Mouse (Mus musculus): ENCODE measurements around the gene Exosc9. TPM values are rescaled to one million over a fixed set of nuclear protein-coding genes. Genes with fewer than 3 reads are reported as not detected.
A peak's percentile ranks its signal among the peaks of the same experiment; 100 is the strongest.
"Not testable (repeated sequence)": the region's sequence is repeated elsewhere in the genome, so short reads cannot be mapped to it uniquely, and the experiment has no call there.

Gene Exosc9
- polyA plus RNA-seq, 1 experiment from 2014 or later: 98.2 TPM

- Histone ChIP-seq H3K27ac (replicated peaks) (no peak overlapping the region), H3K36me3 (replicated peaks) (peaks cover 57% of the 10 kb centered on the region), H3K9me3 (no peaks in the 10 kb centered on the region), H3K4me1 (peaks cover 17% of the 10 kb centered on the region), H3K4me3 (peak overlapping the region; percentile 99), H3K27me3 (replicated peaks; ENCODE audit: low read depth, poor library complexity, severe bottlenecking) (no peaks in the 10 kb centered on the region)
- 91% methylated on average over 5 of the region's 5 CpGs for WGBS
- no peak for DNase-seq (ENCODE audit: low spot score)
These were observed 17.4 kb downstream of the Exosc9 start for GRCm38 (mm10) chr3:36569836-36570235.

DNA sequence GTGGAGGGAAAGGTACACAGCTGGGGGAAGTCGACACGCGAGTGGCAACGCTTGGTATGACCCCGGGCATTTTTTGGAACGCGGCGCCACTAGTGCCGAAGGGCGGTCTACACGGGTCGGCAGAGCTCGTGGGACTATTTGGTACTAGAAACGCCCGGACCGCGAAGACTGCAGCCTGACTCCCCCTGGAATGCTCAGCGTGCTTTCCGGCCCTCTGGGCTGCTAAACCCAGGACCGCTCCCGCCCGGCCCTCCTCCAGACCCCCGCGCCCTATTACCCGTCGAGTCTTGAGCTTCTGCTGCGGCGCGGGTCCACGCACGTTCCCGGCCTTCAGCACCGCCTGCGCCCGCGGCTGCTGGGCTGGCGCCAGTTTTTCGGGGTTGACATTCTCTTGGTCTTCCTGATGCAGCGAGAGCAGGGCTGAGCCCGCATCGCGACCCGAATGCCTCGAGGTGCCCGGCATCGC lies 19.0 kb downstream of the Exosc9 start:
- H3K27ac ChIP-seq (replicated peaks): peak overlapping the region; percentile 97

DNA sequence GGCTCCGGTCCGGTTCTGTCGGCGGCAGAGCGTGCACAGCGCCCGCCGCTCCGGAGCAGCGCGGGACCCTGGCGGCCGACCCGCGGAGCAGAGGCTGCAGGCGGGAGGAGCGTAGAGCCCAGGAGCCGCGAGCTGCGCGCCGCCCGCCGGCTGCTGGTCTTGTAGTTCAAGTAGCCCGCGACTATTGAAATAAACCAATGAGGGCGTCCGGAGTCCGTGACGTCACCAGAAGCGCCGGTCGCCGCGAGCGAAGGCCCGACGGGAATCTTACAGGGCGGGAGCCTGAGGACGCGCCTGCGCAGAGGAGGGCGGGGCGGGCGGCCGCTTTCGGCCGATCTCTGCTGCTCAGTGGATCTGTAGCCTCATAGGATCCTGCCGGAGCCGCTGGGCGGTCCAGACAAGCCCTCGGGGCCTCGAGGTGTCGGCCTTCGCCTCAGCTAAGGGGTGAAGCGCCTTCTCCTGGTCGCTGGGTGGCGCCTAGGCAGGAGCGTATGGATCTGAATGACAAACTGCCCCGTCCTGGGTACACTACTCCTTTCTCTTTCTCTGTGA lies 19.5 kb downstream of the Exosc9 start, which contains the start of gene Ccna2:
Gene Ccna2 (minus strand): TSS at position 324 of the 552 bp plus-strand sequence.
- Histone ChIP-seq H3K27ac (replicated peaks) (peak within 1 kb of the TSS; percentile 97), H3K4me1 (peaks cover 17% of the 10 kb centered on the region), H3K9me3 (no peaks in the 10 kb centered on the region), H3K27me3 (replicated peaks; ENCODE audit: low read depth, poor library complexity, severe bottlenecking) (no peaks in the 10 kb centered on the region), H3K4me3 (peak within 1 kb of the TSS; percentile 99), H3K36me3 (replicated peaks) (peaks cover 36% of the 10 kb centered on the region)
- peak; percentile 100 for DNase-seq (ENCODE audit: low spot score)
- under 1% methylated on average over 60 of the region's 60 CpGs for WGBS

More for the DNA sequence above, 19.0 kb downstream of the Exosc9 start:
- H3K9me3 ChIP-seq: no peaks in the 10 kb centered on the region
- H3K4me3 ChIP-seq: peak overlapping the region; percentile 99
- H3K27me3 ChIP-seq (replicated peaks; ENCODE audit: low read depth, poor library complexity, severe bottlenecking): no peaks in the 10 kb centered on the region
- no peak for DNase-seq (ENCODE audit: low spot score)
- WGBS: under 1% methylated on average over 46 of the region's 46 CpGs
- H3K36me3 ChIP-seq (replicated peaks): peaks cover 42% of the 10 kb centered on the region
- H3K4me1 ChIP-seq: peaks cover 17% of the 10 kb centered on the region

GRCm38 (mm10) chr3:36598811-36599210 lies 46.4 kb downstream of the Exosc9 start:
- 0 out of 2 replicates have a peak, but pooled peaks cover 3% of the 10 kb centered on the region for H3K36me3 ChIP-seq (replicated peaks)
- DNase-seq (ENCODE audit: low spot score): no peak
- H3K9me3 ChIP-seq: no peaks in the 10 kb centered on the region
- 88% methylated on average over 3 of the region's 3 CpGs for WGBS
- H3K4me1 ChIP-seq: no peaks in the 10 kb centered on the region
- H3K27ac ChIP-seq (replicated peaks): no peak overlapping the region
- H3K4me3 ChIP-seq: no peak overlapping the region
- H3K27me3 ChIP-seq (replicated peaks; ENCODE audit: low read depth, poor library complexity, severe bottlenecking): no peaks in the 10 kb centered on the region

DNA sequence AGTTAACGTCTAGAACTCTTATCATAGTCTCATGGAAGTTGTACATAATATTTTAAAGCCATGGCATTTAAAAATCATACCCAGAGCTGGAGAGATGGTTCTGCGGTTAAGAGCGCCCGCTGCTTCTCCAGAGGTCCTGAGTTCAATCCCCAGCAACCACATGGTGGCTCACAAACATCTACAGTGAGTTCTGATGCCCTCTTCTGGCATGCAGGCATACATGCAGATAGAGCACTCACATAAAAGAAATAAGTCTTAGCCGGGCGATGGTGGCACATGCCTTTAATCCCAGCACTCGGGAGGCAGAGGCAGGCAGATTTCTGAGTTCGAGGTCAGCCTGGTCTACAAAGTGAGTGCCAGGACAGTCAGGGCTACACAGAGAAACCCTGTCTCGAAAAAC lies 47.4 kb downstream of the Exosc9 start:
- H3K36me3 ChIP-seq (replicated peaks); H3K27me3 ChIP-seq (replicated peaks; ENCODE audit: low read depth, poor library complexity, severe bottlenecking); H3K9me3 ChIP-seq; H3K4me1 ChIP-seq; DNase-seq (ENCODE audit: low spot score); H3K27ac ChIP-seq (replicated peaks); H3K4me3 ChIP-seq: not testable (repeated sequence)
- 88% methylated on average over 9 of the region's 9 CpGs for WGBS

DNA sequence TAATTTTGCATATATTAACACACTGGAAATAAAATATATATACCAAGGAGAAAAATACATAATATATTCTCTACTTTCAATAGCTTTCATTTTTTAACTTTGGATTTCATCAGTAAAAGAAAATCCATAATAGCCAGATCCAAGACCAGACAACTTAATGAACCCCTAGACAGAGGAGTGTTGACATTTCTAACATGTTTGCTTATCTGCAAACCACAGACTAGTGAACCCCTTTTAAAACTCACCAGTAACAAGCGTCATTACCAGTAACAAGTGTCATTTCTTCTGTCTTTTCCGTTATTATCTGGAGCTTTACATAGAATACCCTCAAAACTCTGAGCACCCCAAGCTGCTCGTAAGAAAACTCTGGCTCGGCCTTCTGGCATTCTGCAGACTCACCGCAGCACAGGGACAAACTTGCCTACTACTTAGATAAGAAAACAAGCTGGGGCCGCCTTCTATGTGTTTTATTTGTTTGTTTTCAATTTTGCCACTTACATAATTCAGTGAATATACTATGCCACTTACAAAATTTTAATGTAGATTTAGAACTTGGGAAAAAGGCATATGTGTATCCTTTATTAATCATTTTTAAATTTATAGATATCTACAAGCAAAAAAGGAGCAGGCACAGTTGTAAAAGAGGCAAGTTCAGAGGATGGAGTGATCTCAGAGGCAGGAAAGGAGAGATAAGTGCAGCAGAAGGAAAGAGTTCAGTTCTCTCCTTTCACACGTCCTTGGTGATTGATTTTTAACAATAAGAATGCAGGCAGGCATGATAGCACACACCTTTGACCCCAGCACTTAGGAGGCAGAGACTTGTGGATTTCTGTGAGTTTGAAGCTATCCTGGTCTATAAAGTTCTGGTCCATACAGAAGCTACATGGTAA lies 53.7 kb downstream of the Exosc9 start:
- DNase-seq (ENCODE audit: low spot score): no peak
- Histone ChIP-seq H3K4me3 (no peak overlapping the region), H3K4me1 (no peaks in the 10 kb centered on the region), H3K36me3 (replicated peaks) (no peaks in the 10 kb centered on the region), H3K27ac (replicated peaks) (no peak overlapping the region), H3K27me3 (replicated peaks; ENCODE audit: low read depth, poor library complexity, severe bottlenecking) (no peaks in the 10 kb centered on the region), H3K9me3 (no peaks in the 10 kb centered on the region)
- 82% methylated on average over 7 of the region's 7 CpGs for WGBS

- WGBS: 4% methylated on average over 6 of the region's 6 CpGs
- Histone ChIP-seq H3K27ac (replicated peaks) (peak overlapping the region; percentile 87), H3K36me3 (replicated peaks) (no peaks in the 10 kb centered on the region), H3K9me3 (no peaks in the 10 kb centered on the region), H3K4me3 (peak overlapping the region; percentile 78), H3K27me3 (replicated peaks; ENCODE audit: low read depth, poor library complexity, severe bottlenecking) (no peaks in the 10 kb centered on the region; the same call in 1 of the 2 replicates), H3K4me1 (peaks cover 12% of the 10 kb centered on the region)
- DNase-seq (ENCODE audit: low spot score): no peak
These were observed 60.3 kb downstream of the Exosc9 start for GRCm38 (mm10) chr3:36612687-36613086.

DNA sequence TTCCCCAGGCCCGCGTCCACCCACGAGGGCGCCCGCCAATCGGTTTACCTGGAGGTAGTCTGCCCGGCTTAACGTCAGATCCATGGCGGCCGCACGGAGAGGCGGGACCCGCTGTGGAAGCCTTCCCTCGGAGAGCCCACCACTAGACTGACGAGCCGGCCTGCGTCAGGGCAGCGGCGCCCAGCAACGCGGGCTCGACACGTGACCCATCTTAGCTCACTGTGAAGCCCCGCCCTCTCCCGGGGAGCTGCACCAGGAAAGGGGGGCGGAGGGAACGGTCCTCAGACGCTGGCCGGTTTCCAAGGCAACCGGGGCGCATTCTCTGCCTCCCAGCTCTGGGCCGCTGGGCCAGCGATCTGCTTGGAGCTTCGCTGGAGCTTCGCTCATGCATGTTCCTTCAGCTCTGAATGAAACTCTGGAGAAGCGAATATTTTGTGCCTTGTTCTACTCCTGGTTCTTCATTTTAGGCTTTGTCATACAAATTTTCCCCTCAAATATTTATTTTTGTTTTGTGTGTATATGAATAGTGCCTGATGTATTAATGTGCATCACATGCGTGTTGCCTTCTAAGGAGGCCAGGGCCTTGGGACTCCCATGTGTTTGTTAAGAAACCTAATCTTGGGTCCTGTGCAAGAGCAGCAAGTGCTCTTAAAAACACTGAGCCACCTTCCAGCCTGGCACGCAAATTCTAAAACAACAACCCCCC lies 60.9 kb downstream of the Exosc9 start, which contains the start of gene Bbs7:
Gene Bbs7 (minus strand): TSS at position 276 of the 706 bp plus-strand sequence.
- peak within 1 kb of the TSS; percentile 87 for H3K27ac ChIP-seq (replicated peaks)
- WGBS: 5% methylated on average over 38 of the region's 38 CpGs
- H3K27me3 ChIP-seq (replicated peaks; ENCODE audit: low read depth, poor library complexity, severe bottlenecking): no peaks in the 10 kb centered on the region; the same call in 1 of the 2 replicates
- peak; percentile 98 for DNase-seq (ENCODE audit: low spot score)
- peaks cover 12% of the 10 kb centered on the region for H3K4me1 ChIP-seq
- H3K36me3 ChIP-seq (replicated peaks): no peaks in the 10 kb centered on the region
- peak within 1 kb of the TSS; percentile 78 for H3K4me3 ChIP-seq
- H3K9me3 ChIP-seq: no peaks in the 10 kb centered on the region

- Histone ChIP-seq H3K36me3 (replicated peaks) (no peaks in the 10 kb centered on the region), H3K27ac (replicated peaks) (no peak overlapping the region), H3K4me1 (peaks cover 12% of the 10 kb centered on the region), H3K27me3 (replicated peaks; ENCODE audit: low read depth, poor library complexity, severe bottlenecking) (no peaks in the 10 kb centered on the region; the same call in 1 of the 2 replicates), H3K4me3 (no peak overlapping the region), H3K9me3 (no peaks in the 10 kb centered on the region)
- WGBS: 67% methylated on average over 5 of the region's 5 CpGs
- no peak for DNase-seq (ENCODE audit: low spot score)
These were observed 61.5 kb downstream of the Exosc9 start for GRCm38 (mm10) chr3:36613908-36614255.

Other genes with a start within 250 kb of the Exosc9 start
- 104 and 116 TPM in 2 replicates for gene Anxa5, start 76.7 kb upstream of the Exosc9 start, polyA plus RNA-seq (2016; fragmentation: Nextera tagmentation; extraction: Ambion mirVana)
- gene 1810062G17Rik, start 76.7 kb upstream of the Exosc9 start, polyA plus RNA-seq (2016; fragmentation: Nextera tagmentation; extraction: Ambion mirVana): 0.39 and 0.78 TPM in 2 replicates
- gene Gm11549, start 30.8 kb upstream of the Exosc9 start, polyA plus RNA-seq (2016; fragmentation: Nextera tagmentation; extraction: Ambion mirVana): not detected in 2 replicates
- 225 and 229 TPM in 2 replicates for gene Ccna2, start 19.5 kb downstream of the Exosc9 start, polyA plus RNA-seq (2016; fragmentation: Nextera tagmentation; extraction: Ambion mirVana)
- 16.2 and 17.5 TPM in 2 replicates for gene Bbs7, start 60.9 kb downstream of the Exosc9 start, polyA plus RNA-seq (2016; fragmentation: Nextera tagmentation; extraction: Ambion mirVana)
- gene Trpc3, start 137.6 kb downstream of the Exosc9 start, polyA plus RNA-seq (2016; fragmentation: Nextera tagmentation; extraction: Ambion mirVana): 2.7 and 3.5 TPM in 2 replicates